Mouse (Mus musculus) thymus, postnatal 10 days (tissue): ENCODE data around the gene H1fx.
"Not testable (repeated sequence)": the region's sequence is repeated elsewhere in the genome, so short reads cannot be mapped to it uniquely, and the experiment has no call there.

ENCODE experiments used
- DNase-seq, 2 experiments: peaks; one replicate each; pipeline ENCODE4 v3.0.0; 2021; ENCODE audit warnings: low spot score in 2 of 2

The H1fx gene

GRCm38 (mm10) chr6:87981547-87982256 is at the start of gene H1fx:
H1fx (minus strand) TSS chr6:87981637.
- peak; percentile 38 to 71 for DNase-seq

GRCm38 (mm10) chr6:88030432-88030831 is 49.0 kb upstream of the H1fx start:
- no peak for DNase-seq

- no peak for DNase-seq
These were observed 46.0 kb upstream of the H1fx start for GRCm38 (mm10) chr6:88027390-88027789.

GRCm38 (mm10) chr6:88023316-88023890 is 42.0 kb upstream of the H1fx start:
- DNase-seq = no peak

- no peak for DNase-seq
These were observed 37.7 kb upstream of the H1fx start for GRCm38 (mm10) chr6:88019154-88019553.

GRCm38 (mm10) chr6:88017821-88018220 is 36.4 kb upstream of the H1fx start:
- no peak for DNase-seq

- no peak for DNase-seq
These were observed 34.4 kb upstream of the H1fx start for GRCm38 (mm10) chr6:88015797-88016196.

GRCm38 (mm10) chr6:88013456-88013855 is 32.0 kb upstream of the H1fx start:
- no peak for DNase-seq

- DNase-seq = no peak
These were observed 31.2 kb upstream of the H1fx start for GRCm38 (mm10) chr6:88012601-88013000.

- DNase-seq = not testable (repeated sequence)
These were observed 29.7 kb upstream of the H1fx start for GRCm38 (mm10) chr6:88011106-88011505.

GRCm38 (mm10) chr6:88009209-88009608 is 27.8 kb upstream of the H1fx start:
- DNase-seq = no peak

GRCm38 (mm10) chr6:88004773-88005172 is 23.3 kb upstream of the H1fx start:
- DNase-seq = not testable (repeated sequence)

GRCm38 (mm10) chr6:88003439-88003838 is 22.0 kb upstream of the H1fx start:
- no peak for DNase-seq

- no peak for DNase-seq
These were observed 16.9 kb upstream of the H1fx start for GRCm38 (mm10) chr6:87998358-87998757.

GRCm38 (mm10) chr6:87997706-87998265 is 16.3 kb upstream of the H1fx start:
- peak; percentile 26 to 73 for DNase-seq

- no peak for DNase-seq
These were observed 15.2 kb upstream of the H1fx start for GRCm38 (mm10) chr6:87996606-87997005.

- DNase-seq = no peak
These were observed 14.1 kb upstream of the H1fx start for GRCm38 (mm10) chr6:87995519-87995918.

GRCm38 (mm10) chr6:87993790-87994571 is 12.5 kb upstream of the H1fx start:
- peak in 1 of 2 experiments; percentile 19 for DNase-seq

- no peak for DNase-seq
These were observed 11.3 kb upstream of the H1fx start for GRCm38 (mm10) chr6:87992733-87993132.

- DNase-seq = no peak
These were observed 10.4 kb upstream of the H1fx start for GRCm38 (mm10) chr6:87991886-87992285.

GRCm38 (mm10) chr6:87991216-87991615 is 9.8 kb upstream of the H1fx start:
- DNase-seq = no peak

GRCm38 (mm10) chr6:87982506-87982905 is 1.1 kb upstream of the H1fx start:
- DNase-seq = no peak
